8 mouse cellular contexts compared by ENCODE assay signal in the genomic region with DNA sequence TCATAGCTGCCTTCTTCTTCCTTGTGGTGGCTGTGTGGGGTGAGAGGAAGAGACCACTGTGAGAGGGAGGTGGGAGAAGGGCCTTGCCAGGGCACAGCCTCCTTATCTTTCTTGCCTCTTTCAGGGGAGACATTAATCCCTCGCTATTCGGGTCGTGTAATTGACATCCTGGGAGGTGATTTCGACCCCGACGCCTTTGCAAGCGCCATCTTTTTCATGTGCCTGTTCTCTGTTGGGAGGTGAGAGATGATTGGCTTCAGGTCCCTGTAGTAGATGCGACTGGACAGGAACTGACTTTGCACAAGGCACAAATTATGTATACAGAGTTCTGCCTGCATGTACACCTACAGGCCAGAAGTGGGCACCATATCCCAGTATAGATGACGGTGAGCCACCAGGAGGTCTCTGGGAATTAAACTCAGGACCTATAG. TPM values are rescaled to one million over a fixed set of nuclear protein-coding genes. Genes with fewer than 3 reads are reported as not detected.
DNase-seq lines count a peak whose midpoint lies in the region; ATAC-seq and TF ChIP-seq lines count a peak whose summit lies in the region.

No protein-coding gene starts in this region.

- intact Hi-C loops in heart, postnatal 25 days (cut with DNase I) = loop anchor here (2.0 to 10.0 kb wide), 2 partner anchors 17 to 959 kb away; a partner anchor contains a TSS

- in situ Hi-C loops in ES-E14 (cut with MboI; ENCODE audit: low sequenced_read_pairs in 2 of 2, unreplicated experiment in 2 of 2) = no loop called here

- H3K27me3 ChIP-seq in embryonic facial prominence, embryonic 13.5 days = peaks cover 84% of the 10 kb centered on the region
- peaks cover 35% of the 10 kb centered on the region for H3K27me3 ChIP-seq in kidney, embryonic 14.5 days (ENCODE audit: control insufficient read depth, insufficient read depth, low read length)

- WGBS in embryonic facial prominence, embryonic 13.5 days = 13% methylated on average over 9 of the region's 9 CpGs
- WGBS in kidney, embryonic 14.5 days = 28% methylated on average over 9 of the region's 9 CpGs

- H3K9me3 ChIP-seq in ES-E14 (ENCODE audit: control insufficient read depth, insufficient read depth, low read depth, low read length) = no peaks in the 10 kb centered on the region
- no peaks in the 10 kb centered on the region for H3K9me3 ChIP-seq in embryonic facial prominence, embryonic 13.5 days
- H3K9me3 ChIP-seq in kidney, embryonic 14.5 days (ENCODE audit: control insufficient read depth, low read length) = peaks cover 4% of the 10 kb centered on the region; the same call in 1 of the 2 replicates

- peak; percentile 95 for DNase-seq in heart, adult 11 months
- no peak for DNase-seq in heart, postnatal 25 days (ENCODE audit: low spot score)
- no peak for DNase-seq in ES-E14 (ENCODE audit: low read depth, low spot score)
- DNase-seq in lung, postnatal 4 days = peak; percentile 36 to 51
- DNase-seq in thymus, postnatal 10 days (ENCODE audit: low spot score in 2 of 2) = peak; percentile 22 to 53
- no peak for DNase-seq in right cerebral cortex, postnatal 36 days (ENCODE audit: low spot score in 2 of 2)

- H3K27ac ChIP-seq in ES-E14 (ENCODE audit: insufficient read depth, low read depth, low read length, poor library complexity, severe bottlenecking) = no peak overlapping the region
- H3K27ac ChIP-seq in embryonic facial prominence, embryonic 13.5 days = no peak overlapping the region
- H3K27ac ChIP-seq in kidney, embryonic 14.5 days (ENCODE audit: low read depth, low read length) = no peak overlapping the region

- H3K9ac ChIP-seq in ES-E14 (ENCODE audit: insufficient read depth, low read depth, low read length, poor library complexity, severe bottlenecking) = 0 out of 2 replicates have a peak overlapping the region, but pooled peaks have one; percentile 3
- H3K9ac ChIP-seq in embryonic facial prominence, embryonic 13.5 days = no peak overlapping the region
- no peak overlapping the region for H3K9ac ChIP-seq in kidney, embryonic 14.5 days (ENCODE audit: low read depth, low read length)

- no peak for ATAC-seq in embryonic facial prominence, embryonic 13.5 days (ENCODE audit: insufficient number of reproducible peaks, insufficient read depth, low FRiP score, low TSS enrichment, low read depth)
- no peak for ATAC-seq in kidney, embryonic 14.5 days (ENCODE audit: low FRiP score, low TSS enrichment)

- peak overlapping the region in 1 of 2 experiments; percentile 59; a peak in 1 of 4 replicates for H3K4me3 ChIP-seq in ES-E14 (ENCODE audit: insufficient read depth in 1 of 2, low read depth in 1 of 2, low read length in 2 of 2, poor library complexity in 1 of 2, severe bottlenecking in 1 of 2)
- peak overlapping the region; percentile 70; the same call in 1 of the 2 replicates for H3K4me3 ChIP-seq in embryonic facial prominence, embryonic 13.5 days
- H3K4me3 ChIP-seq in kidney, embryonic 14.5 days (ENCODE audit: low read length) = peak overlapping the region; percentile 63; the same call in 1 of the 2 replicates

- peaks cover 0 to 11% of the 10 kb centered on the region in 2 experiments; a peak in 1 of 4 replicates for H3K4me1 ChIP-seq in ES-E14 (ENCODE audit: control insufficient read depth in 2 of 2, insufficient read depth in 2 of 2, low read length in 2 of 2, poor library complexity in 1 of 2)
- peaks cover 10% of the 10 kb centered on the region for H3K4me1 ChIP-seq in embryonic facial prominence, embryonic 13.5 days
- H3K4me1 ChIP-seq in kidney, embryonic 14.5 days (ENCODE audit: control insufficient read depth, insufficient read depth, low read length) = no peaks in the 10 kb centered on the region

- 0 out of 2 replicates have a peak overlapping the region, but pooled peaks have one; percentile 87 for H3K4me2 ChIP-seq in embryonic facial prominence, embryonic 13.5 days
- no peak overlapping the region for H3K4me2 ChIP-seq in kidney, embryonic 14.5 days (replicated peaks; ENCODE audit: low read depth, low read length)

- H3K36me3 ChIP-seq in ES-E14 (ENCODE audit: control insufficient read depth, insufficient read depth, low read length, poor library complexity, severe bottlenecking) = no peaks in the 10 kb centered on the region
- no peaks in the 10 kb centered on the region for H3K36me3 ChIP-seq in embryonic facial prominence, embryonic 13.5 days
- H3K36me3 ChIP-seq in kidney, embryonic 14.5 days (ENCODE audit: control insufficient read depth, insufficient read depth, low read length) = no peaks in the 10 kb centered on the region

TF ChIP-seq in ES-E14, 5 proteins besides CTCF, POLR2A, EP300 and RAD21:
- TF ChIP-seq CHD2 (IDR thresholded peaks at IDR 0.05; ENCODE audit: low read depth, low read length) (no peak), ZNF384 (IDR thresholded peaks at IDR 0.05; ENCODE audit: low read depth, low read length) (no peak), HCFC1 (IDR thresholded peaks at IDR 0.05; ENCODE audit: borderline replicate concordance, insufficient read depth, low read length) (no peak), ZC3H11A (IDR thresholded peaks at IDR 0.05; ENCODE audit: borderline replicate concordance, low read depth, low read length) (no peak), MAFK (IDR thresholded peaks at IDR 0.05; ENCODE audit: insufficient read depth, low read depth, low read length) (no peak)

RNA-seq across cellular contexts. Expression of a gene that starts 2.4 kb away (rescaled TPM):
- 10 to 100 TPM; 21.2 to 22.0 TPM for total RNA-seq in heart, postnatal 25 days (2021)
- total RNA-seq in ES-E14 (2012; rRNA removed) = 4.0 and 5.1 TPM in 2 replicates
- polyA plus RNA-seq in embryonic facial prominence, embryonic 13.5 days (2015; fragmentation: Nextera tagmentation; extraction: Ambion mirVana) = 3.5 and 3.7 TPM in 2 replicates
- 1.2 and 1.8 TPM in 2 replicates for polyA plus RNA-seq in kidney, embryonic 14.5 days (2014; fragmentation: Nextera tagmentation; extraction: Ambion mirVana)

RNA-seq across cellular contexts. Expression of a gene that starts 8.2 kb away (rescaled TPM):
- total RNA-seq in heart, postnatal 25 days (2021) = 10 to 100 TPM in 1 of 2 experiments, 1 to 10 TPM in 1; 9.7 to 11.8 TPM
- total RNA-seq in ES-E14 (2012; rRNA removed) = 3.2 and 7.4 TPM in 2 replicates
- polyA plus RNA-seq in embryonic facial prominence, embryonic 13.5 days (2015; fragmentation: Nextera tagmentation; extraction: Ambion mirVana) = 4.3 and 5.7 TPM in 2 replicates
- polyA plus RNA-seq in kidney, embryonic 14.5 days (2014; fragmentation: Nextera tagmentation; extraction: Ambion mirVana) = 4.3 and 4.8 TPM in 2 replicates

RNA-seq across cellular contexts. Expression of a gene that starts 18.2 kb away (rescaled TPM):
- 1 to 10 TPM; 5.4 to 8.5 TPM for total RNA-seq in heart, postnatal 25 days (2021)
- 3.8 and 4.1 TPM in 2 replicates for total RNA-seq in ES-E14 (2012; rRNA removed)
- 2.3 and 3.8 TPM in 2 replicates for polyA plus RNA-seq in embryonic facial prominence, embryonic 13.5 days (2015; fragmentation: Nextera tagmentation; extraction: Ambion mirVana)
- polyA plus RNA-seq in kidney, embryonic 14.5 days (2014; fragmentation: Nextera tagmentation; extraction: Ambion mirVana) = 2.1 and 3.4 TPM in 2 replicates

RNA-seq across cellular contexts. Expression of a gene that starts 18.4 kb away (rescaled TPM):
- 1 to 10 TPM; 3.9 to 5.5 TPM for total RNA-seq in heart, postnatal 25 days (2021)
- total RNA-seq in ES-E14 (2012; rRNA removed) = 13.9 and 23.1 TPM in 2 replicates
- 8.4 and 9.5 TPM in 2 replicates for polyA plus RNA-seq in embryonic facial prominence, embryonic 13.5 days (2015; fragmentation: Nextera tagmentation; extraction: Ambion mirVana)
- 1.9 and 2.9 TPM in 2 replicates for polyA plus RNA-seq in kidney, embryonic 14.5 days (2014; fragmentation: Nextera tagmentation; extraction: Ambion mirVana)

RNA-seq across cellular contexts. Expression of a gene that starts 32.9 kb away (rescaled TPM):
- total RNA-seq in heart, postnatal 25 days (2021) = 1 to 10 TPM in 1 of 2 experiments, under 1 TPM in 1; 0.70 to 1.5 TPM
- not detected in 2 replicates for total RNA-seq in ES-E14 (2012; rRNA removed)
- polyA plus RNA-seq in embryonic facial prominence, embryonic 13.5 days (2015; fragmentation: Nextera tagmentation; extraction: Ambion mirVana) = not detected in 2 replicates
- polyA plus RNA-seq in kidney, embryonic 14.5 days (2014; fragmentation: Nextera tagmentation; extraction: Ambion mirVana) = not detected in 2 replicates

Comparison
In these comparisons a context has a peak if more than half of its experiments do, and no peak if none do; other contexts are left out.
1. DNase-seq: peak in heart, adult 11 months (single experiment), lung, postnatal 4 days (2 of 2) and thymus, postnatal 10 days (2 of 2); none in heart, postnatal 25 days (single experiment), ES-E14 (single experiment) and right cerebral cortex, postnatal 36 days (0 of 2).